Mouse (Mus musculus) ES-Bruce4 (cell line): ENCODE data around the gene Ifi47.

Experiments
- CTCF ChIP-seq: IDR thresholded peaks from one replicate; pipeline ENCODE4 v1.8.1; 2011; ENCODE audit warnings: low read depth, low read length
- POLR2A ChIP-seq: IDR thresholded peaks from one replicate; pipeline ENCODE4 v1.8.1; 2011; ENCODE audit warnings: low read length; ENCODE audit not compliant: insufficient read depth

GRCm38 (mm10) chr11:49095367-49095766, 19.0 kb downstream of the Ifi47 start:
- TF ChIP-seq CTCF (no peak), POLR2A (no peak)
